In genomic region chr3:123765911-123766556, GRCm38 (mm10) we compare ENCODE assay signal across 20 mouse cellular contexts.
DNase-seq lines count a peak whose midpoint lies in the region; ATAC-seq and TF ChIP-seq lines count a peak whose summit lies in the region.
"Had no signal": no experiment of that assay in that cellular context is flagged by ENCODE, and none has a peak within 500 bp of the region (broad histone marks: within the 10 kb centered on the region; RNA-seq: fewer than 3 reads in every experiment).

No protein-coding gene starts in this region.

- H3K27me3 ChIP-seq in heart, postnatal 0 days (ENCODE audit: control insufficient read depth, insufficient read depth, low read length) = no peaks in the 10 kb centered on the region
- H3K27me3 ChIP-seq in lung, postnatal 0 days (replicated peaks; ENCODE audit: insufficient read depth, low read length) = no peaks in the 10 kb centered on the region
- H3K27me3 ChIP-seq in midbrain, embryonic 15.5 days (replicated peaks) = no peaks in the 10 kb centered on the region
- no peaks in the 10 kb centered on the region for H3K27me3 ChIP-seq in limb, embryonic 10.5 days (ENCODE audit: low read depth, poor library complexity, severe bottlenecking)
- H3K27me3 ChIP-seq: embryonic facial prominence, embryonic 15.5 days had no signal

- no peak for TF ChIP-seq CTCF in heart, postnatal 0 days (IDR thresholded peaks at IDR 0.05; ENCODE audit: low read depth)
- no peak for TF ChIP-seq CTCF in lung, postnatal 0 days (IDR thresholded peaks at IDR 0.05)

- H3K36me3 ChIP-seq in heart, postnatal 0 days (replicated peaks; ENCODE audit: control insufficient read depth, insufficient read depth, low read length) = no peaks in the 10 kb centered on the region
- no peaks in the 10 kb centered on the region for H3K36me3 ChIP-seq in lung, postnatal 0 days (ENCODE audit: insufficient read depth, low read length)
- no peaks in the 10 kb centered on the region for H3K36me3 ChIP-seq in midbrain, embryonic 15.5 days (replicated peaks)
- H3K36me3 ChIP-seq in limb, embryonic 10.5 days = no peaks in the 10 kb centered on the region
- H3K36me3 ChIP-seq: embryonic facial prominence, embryonic 15.5 days; heart, embryonic 10.5 days; limb, embryonic 12.5 days had no signal

- no peak overlapping the region for H3K4me2 ChIP-seq in heart, postnatal 0 days (ENCODE audit: low read depth, low read length)
- H3K4me2 ChIP-seq in lung, postnatal 0 days (replicated peaks; ENCODE audit: low read depth, low read length) = no peak overlapping the region
- no peak overlapping the region for H3K4me2 ChIP-seq in midbrain, embryonic 15.5 days
- H3K4me2 ChIP-seq: embryonic facial prominence, embryonic 15.5 days; limb, embryonic 12.5 days; liver, embryonic 11.5 days had no signal

- WGBS in heart, postnatal 0 days = 73% methylated on average over 3 of the region's 3 CpGs
- 49% methylated on average over 3 of the region's 3 CpGs for WGBS in lung, postnatal 0 days
- WGBS in midbrain, embryonic 15.5 days = 69% methylated on average over 3 of the region's 3 CpGs
- 93% methylated on average over 3 of the region's 3 CpGs for WGBS in limb, embryonic 10.5 days

- H3K27ac ChIP-seq in heart, postnatal 0 days (ENCODE audit: low read depth) = no peak overlapping the region
- no peak overlapping the region for H3K27ac ChIP-seq in lung, postnatal 0 days (ENCODE audit: low read length)
- H3K27ac ChIP-seq in midbrain, embryonic 15.5 days = 0 out of 2 replicates have a peak overlapping the region, but pooled peaks have one; percentile 48
- no peak overlapping the region for H3K27ac ChIP-seq in limb, embryonic 10.5 days
- H3K27ac ChIP-seq: embryonic facial prominence, embryonic 15.5 days; heart, embryonic 10.5 days; limb, embryonic 12.5 days; macrophage had no signal

- no peaks in the 10 kb centered on the region for H3K4me1 ChIP-seq in heart, postnatal 0 days (ENCODE audit: control insufficient read depth, insufficient read depth)
- H3K4me1 ChIP-seq in lung, postnatal 0 days (ENCODE audit: insufficient read depth, low read depth, low read length) = no peaks in the 10 kb centered on the region
- H3K4me1 ChIP-seq in midbrain, embryonic 15.5 days = 0 out of 2 replicates have a peak, but pooled peaks cover 4% of the 10 kb centered on the region
- no peaks in the 10 kb centered on the region for H3K4me1 ChIP-seq in limb, embryonic 10.5 days
- H3K4me1 ChIP-seq: embryonic facial prominence, embryonic 15.5 days; heart, embryonic 10.5 days; limb, embryonic 12.5 days had no signal

- TF ChIP-seq EP300 in heart, postnatal 0 days (IDR thresholded peaks at IDR 0.05; ENCODE audit: low read depth) = no peak
- TF ChIP-seq EP300 in lung, postnatal 0 days (IDR thresholded peaks at IDR 0.05) = no peak

- H3K9ac ChIP-seq in heart, postnatal 0 days (replicated peaks; ENCODE audit: low read depth, low read length) = no peak overlapping the region
- H3K9ac ChIP-seq in lung, postnatal 0 days (replicated peaks; ENCODE audit: low read depth) = no peak overlapping the region
- H3K9ac ChIP-seq in midbrain, embryonic 15.5 days = no peak overlapping the region
- H3K9ac ChIP-seq: embryonic facial prominence, embryonic 15.5 days; limb, embryonic 12.5 days; liver, postnatal 0 days had no signal

- ATAC-seq in heart, postnatal 0 days (ENCODE audit: insufficient read depth, low read depth) = peak; percentile 36; the same call in 1 of the 2 replicates
- ATAC-seq in lung, postnatal 0 days = peak; percentile 12; the same call in 1 of the 2 replicates
- peak; percentile 71 for ATAC-seq in midbrain, embryonic 15.5 days (replicated peaks)
- ATAC-seq: intestine, embryonic 16.5 days; liver, postnatal 0 days had no signal

- no peaks in the 10 kb centered on the region for H3K9me3 ChIP-seq in heart, postnatal 0 days (replicated peaks; ENCODE audit: control insufficient read depth, low read length)
- no peaks in the 10 kb centered on the region for H3K9me3 ChIP-seq in lung, postnatal 0 days (ENCODE audit: low read length)
- H3K9me3 ChIP-seq in midbrain, embryonic 15.5 days = no peaks in the 10 kb centered on the region
- no peaks in the 10 kb centered on the region for H3K9me3 ChIP-seq in limb, embryonic 10.5 days (replicated peaks)
- H3K9me3 ChIP-seq: embryonic facial prominence, embryonic 15.5 days; heart, embryonic 10.5 days; limb, embryonic 12.5 days had no signal

- no peak overlapping the region for H3K4me3 ChIP-seq in heart, postnatal 0 days (ENCODE audit: low read depth, low read length)
- H3K4me3 ChIP-seq in lung, postnatal 0 days (ENCODE audit: low read depth, low read length) = no peak overlapping the region
- H3K4me3 ChIP-seq in midbrain, embryonic 15.5 days = no peak overlapping the region
- no peak overlapping the region for H3K4me3 ChIP-seq in limb, embryonic 10.5 days
- H3K4me3 ChIP-seq: embryonic facial prominence, embryonic 15.5 days; heart, embryonic 10.5 days; limb, embryonic 12.5 days had no signal

- DNase-seq in adrenal gland, adult 2 months = peak; percentile 51
- DNase-seq in adrenal gland, postnatal 4 days (ENCODE audit: low spot score in 2 of 2) = no peak
- DNase-seq in heart, postnatal 0 days (ENCODE audit: low spot score) = no peak
- DNase-seq in heart, adult 11 months = no peak
- DNase-seq in lung, postnatal 0 days (ENCODE audit: low spot score) = no peak
- no peak for DNase-seq in lung, postnatal 25 days (ENCODE audit: low spot score)
- no peak for DNase-seq in limb, embryonic 10.5 days (ENCODE audit: low spot score)
- DNase-seq: cerebellum, adult 9-10 months; kidney, postnatal 36 days; layer of hippocampus, postnatal 36 days; liver, postnatal 0 days; thymus, adult 18-20 months; thymus, postnatal 36 days had no signal

Comparison
In these comparisons a context has a peak if more than half of its experiments do, and no peak if none do; other contexts are left out.
1. ATAC-seq: peak in every context shown above with its lines; median percentile 71 in midbrain, embryonic 15.5 days; 36 in heart, postnatal 0 days; 12 in lung, postnatal 0 days.